Comparison of ENCODE assay signal across 13 mouse cellular contexts in the genomic region with DNA sequence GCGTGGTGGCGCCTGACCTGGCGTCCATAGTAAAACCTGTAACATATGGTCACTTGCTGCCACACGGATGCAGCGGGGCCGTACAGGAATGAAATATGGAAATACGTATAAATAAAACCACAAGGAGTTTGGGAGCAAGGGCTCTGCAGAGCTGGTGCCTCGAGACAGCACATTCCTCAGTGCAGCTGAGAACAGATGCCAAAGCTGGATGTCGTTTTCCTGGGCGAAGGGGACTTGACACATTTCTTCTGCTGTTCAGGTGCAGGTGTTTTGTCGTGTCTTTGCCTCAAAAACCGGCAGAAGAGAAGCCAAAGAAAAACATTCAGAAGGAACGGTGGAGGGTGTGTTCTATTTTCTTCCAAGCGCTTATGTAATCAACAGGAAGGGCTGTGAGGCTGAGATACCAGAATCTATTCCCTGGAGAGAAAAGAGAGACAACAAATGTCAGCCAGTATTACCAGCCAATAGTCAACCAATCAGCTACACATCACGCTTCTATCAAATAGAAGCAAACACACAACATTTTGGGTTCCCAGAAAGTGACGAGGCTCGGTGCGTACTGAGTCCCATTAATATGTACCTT.
DNase-seq lines count a peak whose midpoint lies in the region; ATAC-seq lines count a peak whose summit lies in the region.
"Had no signal": no experiment of that assay in that cellular context is flagged by ENCODE, and none has a peak within 500 bp of the region (broad histone marks: within the 10 kb centered on the region; RNA-seq: fewer than 3 reads in every experiment).

No protein-coding gene starts in this region.

- peaks cover 24% of the 10 kb centered on the region for H3K4me1 ChIP-seq in megakaryocyte, embryonic 14.5 days

- ATAC-seq in frontal cortex, adult (ENCODE audit: low TSS enrichment) = peak; percentile 80
- no peak for ATAC-seq in megakaryocyte, adult 5-6 weeks (ENCODE audit: poor library complexity, severe bottlenecking)
- ATAC-seq in inflammation-experienced regulatory T-cells, adult 6 months = no peak
- ATAC-seq: forebrain, postnatal 0 days had no signal

- H3K9me3 ChIP-seq in megakaryocyte, embryonic 14.5 days = 0 out of 2 replicates have a peak, but pooled peaks cover 4% of the 10 kb centered on the region
- H3K9me3 ChIP-seq: embryonic facial prominence, embryonic 13.5 days had no signal

- intact Hi-C loops in heart, postnatal 36 days (cut with DNase I) = loop anchor here (5.0 kb wide), 1 partner anchor 157 kb away; no protein-coding TSS in a partner anchor

- H3K4me3 ChIP-seq in megakaryocyte, embryonic 14.5 days (replicated peaks) = peak overlapping the region; percentile 60
- H3K4me3 ChIP-seq: embryonic facial prominence, embryonic 13.5 days had no signal

- H3K27me3 ChIP-seq in megakaryocyte, embryonic 14.5 days (replicated peaks) = no peaks in the 10 kb centered on the region
- H3K27me3 ChIP-seq: embryonic facial prominence, embryonic 13.5 days had no signal

- no peaks in the 10 kb centered on the region for H3K36me3 ChIP-seq in megakaryocyte, embryonic 14.5 days (replicated peaks; ENCODE audit: low read length)

- DNase-seq in frontal cortex, postnatal 14 days (ENCODE audit: low spot score in 2 of 2) = no peak
- DNase-seq in heart, postnatal 36 days = peak; percentile 22 to 31
- DNase-seq in telencephalon, adult 2 months (ENCODE audit: low read depth, low spot score) = peak; percentile 36
- DNase-seq in lung, postnatal 14 days = no peak
- DNase-seq: adrenal gland, postnatal 36 days; cerebellum, adult 9-10 months; forebrain, postnatal 0 days; lung, postnatal 10 days had no signal

Comparison
In these comparisons a context has a peak if more than half of its experiments do, and no peak if none do; other contexts are left out.
1. DNase-seq: peak in heart, postnatal 36 days (2 of 2) and telencephalon, adult 2 months (single experiment); none in frontal cortex, postnatal 14 days (0 of 2) and lung, postnatal 14 days (single experiment).